Mouse (Mus musculus) kidney, adult 11 months (tissue): ENCODE data around the gene Cbx8.

Experiments
- DNase-seq: peaks from one replicate; pipeline ENCODE4 v3.0.0; 2022

Gene Cbx8

DNA sequence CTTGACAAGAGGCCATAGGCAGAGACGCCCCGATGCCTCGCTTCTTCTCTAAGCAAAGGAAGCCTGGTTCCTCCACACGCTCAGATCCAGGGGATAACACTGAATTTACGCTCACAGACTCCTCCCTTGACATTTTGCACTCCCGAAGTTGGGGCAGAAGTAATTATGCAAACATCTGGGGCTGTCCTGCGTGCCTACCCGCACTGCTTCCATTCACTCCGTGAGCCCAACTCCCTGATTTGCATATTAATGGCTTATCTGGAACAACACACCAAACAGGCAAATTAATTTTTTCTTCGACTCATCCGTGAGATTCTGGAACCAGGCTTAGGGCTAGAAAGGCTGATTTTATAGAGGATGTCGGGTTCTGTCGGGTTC lies 7.4 kb upstream of the Cbx8 start:
- no peak for DNase-seq

- DNase-seq, result no peak
Measured at GRCm38 (mm10) chr11:119047261-119048132, 6.7 kb upstream of the Cbx8 start.

GRCm38 (mm10) chr11:119046601-119047245 lies 6.0 kb upstream of the Cbx8 start:
- DNase-seq, result peak; percentile 71

- DNase-seq, result peak; percentile 75
Measured at GRCm38 (mm10) chr11:119044551-119045337, 4.0 kb upstream of the Cbx8 start.

DNA sequence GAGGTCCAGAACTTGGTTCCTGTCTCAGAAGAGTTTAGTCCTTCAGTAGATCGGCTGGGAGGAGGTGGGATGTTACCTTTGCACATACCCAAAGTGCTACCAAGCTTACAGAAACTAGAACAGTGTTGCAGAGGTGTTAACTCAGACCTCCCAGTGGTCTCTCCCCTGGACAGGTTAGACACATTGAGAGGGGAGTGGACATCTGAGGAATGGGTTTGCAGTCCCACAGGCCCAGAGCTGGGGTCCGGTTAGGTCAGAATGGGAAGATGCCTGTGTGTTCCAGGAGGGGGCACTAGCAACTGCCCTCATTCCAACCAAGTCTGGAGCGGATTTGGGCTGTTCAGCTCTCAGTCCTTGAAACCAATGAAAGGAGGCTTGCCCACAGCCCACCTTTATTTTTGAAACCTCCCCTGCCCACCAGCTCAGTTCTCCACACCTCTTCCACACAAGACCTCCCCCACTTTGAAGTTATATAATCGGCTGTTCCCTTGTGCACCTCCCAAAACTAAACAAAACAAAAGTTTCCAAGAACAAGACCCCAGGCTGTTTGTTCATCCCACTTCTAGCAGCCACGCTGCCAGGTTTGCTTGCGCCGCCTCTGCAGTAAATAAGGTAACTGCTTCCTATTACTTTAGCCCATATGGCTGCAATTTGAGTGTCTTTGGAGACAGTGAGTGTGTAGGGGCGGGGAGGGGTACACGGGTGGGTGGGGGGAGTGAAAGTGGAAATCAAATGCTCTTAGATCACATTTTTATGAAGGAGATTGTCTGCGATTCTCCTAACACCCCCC lies 3.2 kb upstream of the Cbx8 start:
- no peak for DNase-seq

DNA sequence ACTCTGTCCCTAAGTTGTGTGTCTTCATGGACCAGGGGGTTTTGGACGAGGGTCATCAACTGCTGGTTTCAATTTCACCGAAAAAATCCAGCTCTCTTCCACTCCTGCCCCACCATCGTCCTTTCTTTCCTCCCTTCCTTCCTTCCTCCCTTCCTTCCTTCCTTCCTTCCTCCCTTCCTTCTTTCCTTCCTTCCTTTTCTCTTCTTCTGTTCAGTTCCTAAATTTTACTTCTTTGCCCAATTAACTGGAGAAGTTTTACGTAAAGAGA lies 2.4 kb upstream of the Cbx8 start:
- DNase-seq, result no peak

- no peak for DNase-seq
Measured at GRCm38 (mm10) chr11:119042466-119043272, 1.9 kb upstream of the Cbx8 start.

DNA sequence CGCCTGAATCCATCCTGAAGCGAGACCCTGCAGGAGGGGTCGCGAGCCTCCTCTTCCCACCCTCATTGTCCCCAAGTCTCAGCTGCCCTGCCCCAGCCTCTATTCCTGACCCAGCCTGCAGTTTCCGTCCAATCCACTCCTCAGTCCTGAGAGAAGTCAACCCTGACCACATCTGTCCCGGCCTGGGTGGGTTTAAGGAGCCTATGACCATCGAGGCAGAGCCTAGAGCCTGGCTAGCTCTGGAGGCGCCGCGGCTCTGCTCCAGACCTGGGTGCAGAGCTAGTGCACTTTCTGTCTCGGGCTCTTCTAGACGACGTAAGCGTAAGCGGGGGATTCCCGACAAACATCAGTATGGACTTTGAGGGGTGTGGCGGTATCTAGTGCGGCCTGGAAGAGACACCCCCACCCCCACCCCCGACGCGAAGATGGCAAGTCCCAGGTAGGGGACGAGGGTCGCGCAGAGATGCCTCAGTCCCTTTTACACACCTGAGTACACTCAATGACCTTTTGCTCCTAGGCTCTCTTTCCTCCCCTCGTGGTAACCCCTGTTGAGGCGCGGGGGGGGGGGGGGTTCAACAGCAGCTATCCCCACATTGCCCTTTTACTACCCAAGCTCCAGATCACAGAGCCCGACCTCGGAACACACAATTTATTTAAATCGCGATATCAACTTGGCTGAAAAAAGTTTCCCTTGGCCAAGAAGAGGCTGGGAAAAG lies 1.1 kb upstream of the Cbx8 start:
- no peak for DNase-seq

GRCm38 (mm10) chr11:119041325-119041716 lies 552 bp upstream of the Cbx8 start:
- DNase-seq, result no peak

DNA sequence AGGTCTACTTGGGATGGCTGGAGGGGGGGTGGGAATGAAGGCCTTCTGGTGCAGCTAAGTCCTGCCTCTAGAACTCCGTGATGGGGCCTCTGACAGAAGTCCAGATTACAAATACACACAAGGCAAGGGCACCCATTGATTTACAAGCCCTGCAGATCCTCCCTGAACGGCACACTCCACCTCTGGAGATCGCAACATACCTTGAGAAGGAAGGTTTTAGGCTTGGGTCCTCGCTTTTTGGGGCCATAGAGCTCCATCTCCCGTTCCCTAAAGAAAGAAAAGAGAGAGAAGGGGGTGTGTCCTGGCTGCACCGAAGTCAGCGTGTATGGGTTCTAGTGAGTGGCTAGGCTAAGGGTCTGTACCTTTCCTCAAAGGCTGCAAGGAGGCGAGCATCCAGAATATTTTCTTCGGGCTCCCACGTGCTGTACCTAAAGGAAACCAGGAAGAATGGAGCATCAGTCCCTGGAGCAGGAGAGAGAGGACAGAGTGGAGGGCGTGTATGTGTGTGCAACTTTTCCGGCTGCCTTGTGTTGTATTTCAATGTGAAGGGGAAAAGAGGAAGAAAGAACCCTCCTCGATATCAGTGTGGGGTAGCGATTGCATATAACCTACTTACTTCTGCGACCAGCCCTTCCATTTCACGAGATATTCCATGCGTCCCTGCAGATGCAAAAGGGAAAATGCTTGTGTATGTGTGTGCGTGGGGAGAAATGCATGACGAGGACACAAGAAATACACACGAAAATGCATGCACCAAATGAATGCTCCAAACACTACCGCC lies 847 bp downstream of the Cbx8 start:
- no peak for DNase-seq

- DNase-seq, result no peak
Measured at GRCm38 (mm10) chr11:119038744-119039484, 1.9 kb downstream of the Cbx8 start.

GRCm38 (mm10) chr11:119037780-119038401 lies 2.9 kb downstream of the Cbx8 start:
- DNase-seq, result no peak

DNA sequence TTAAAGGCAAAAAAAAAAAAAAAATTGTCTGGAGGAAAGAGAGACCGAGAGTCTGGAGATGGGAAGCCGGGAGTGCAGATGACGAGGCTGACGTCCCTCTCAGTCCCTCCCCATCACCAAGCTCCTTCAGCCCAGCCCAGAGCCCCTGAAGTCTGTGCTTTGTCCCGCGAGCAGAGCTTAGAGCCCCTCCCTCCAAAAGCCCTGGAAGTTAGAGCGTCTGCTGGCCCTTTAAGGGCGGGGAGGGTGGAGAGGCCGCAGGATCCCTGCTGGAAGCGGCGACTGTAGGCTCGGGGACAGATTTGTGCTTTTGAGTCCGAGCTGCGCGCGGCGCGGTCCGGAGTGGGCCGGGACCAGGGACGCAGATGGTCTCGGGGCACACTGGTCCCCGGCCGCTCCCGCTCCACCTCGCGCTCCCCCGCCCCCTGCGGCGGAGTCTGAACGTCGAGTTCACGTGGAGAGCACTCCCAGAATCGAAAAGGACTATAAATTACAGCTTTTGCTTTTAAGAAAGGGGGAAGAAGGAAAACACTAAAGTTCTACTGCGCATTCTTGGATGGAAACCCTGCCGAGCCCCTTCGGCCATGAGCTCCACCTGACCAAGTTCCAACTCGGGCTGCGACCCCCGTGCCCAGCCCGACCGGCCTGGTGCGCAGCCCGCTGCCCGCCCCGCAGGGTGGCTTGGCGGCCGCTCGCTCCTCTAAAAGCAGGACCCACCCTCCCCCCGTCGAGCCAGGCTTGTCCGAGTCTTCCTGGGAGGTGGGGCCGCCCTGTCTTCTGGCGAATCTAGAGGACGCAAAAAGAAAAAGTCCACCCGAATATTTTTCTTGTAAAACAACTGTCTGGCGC lies 3.6 kb downstream of the Cbx8 start:
- no peak for DNase-seq

GRCm38 (mm10) chr11:119036447-119036846 lies 4.3 kb downstream of the Cbx8 start:
- no peak for DNase-seq

DNA sequence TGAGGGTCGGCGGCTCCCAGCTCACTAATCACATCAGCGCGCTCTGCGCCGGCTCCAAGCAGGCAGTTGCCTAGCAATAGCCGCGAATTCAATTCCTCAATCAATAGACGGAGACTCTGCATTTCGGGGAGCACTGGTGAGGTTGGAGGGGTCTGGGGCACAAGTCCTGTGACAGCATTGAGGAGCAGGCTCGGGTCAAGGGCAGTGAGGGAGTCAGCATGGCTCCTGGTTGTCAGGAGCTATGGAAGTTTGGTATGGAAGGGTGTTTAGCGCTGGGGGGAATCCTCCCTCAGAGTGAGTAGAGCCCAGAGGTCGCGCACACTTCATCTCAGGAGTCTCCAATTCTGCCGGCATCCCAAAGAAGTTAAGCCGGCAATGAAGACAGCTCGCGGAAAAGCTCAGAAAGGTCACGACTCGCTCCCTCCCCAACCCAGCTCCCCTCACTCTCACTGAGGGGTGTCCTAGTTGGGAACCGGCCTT lies 5.0 kb downstream of the Cbx8 start:
- no peak for DNase-seq

DNA sequence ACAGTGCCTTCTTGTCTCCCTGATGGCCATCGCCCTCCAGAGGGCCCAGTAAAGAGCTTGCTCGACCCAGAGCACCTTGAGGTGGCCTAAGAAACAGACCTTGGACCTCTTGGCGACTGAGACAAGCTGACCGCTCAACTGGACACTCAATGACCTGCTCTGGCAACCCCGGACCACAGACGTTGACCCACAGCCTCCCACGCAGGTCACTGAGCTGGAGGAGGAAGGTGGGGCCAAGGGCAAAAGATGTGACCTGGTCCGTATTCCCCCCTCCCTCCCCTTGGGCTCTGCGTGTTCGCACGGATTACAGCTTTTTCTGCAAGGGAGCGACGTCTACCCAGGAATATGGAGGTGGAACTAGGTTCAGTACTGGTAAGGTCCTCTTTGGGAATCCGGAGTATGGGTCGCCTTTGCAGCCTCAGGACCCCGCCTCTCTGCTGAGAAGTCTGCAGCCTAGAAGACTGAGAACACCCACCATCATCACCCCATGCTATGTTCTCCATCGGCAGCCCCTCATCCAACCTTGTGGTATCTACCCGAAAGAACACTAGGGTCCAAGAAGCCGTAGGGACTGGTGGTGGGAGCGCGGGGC lies 5.6 kb downstream of the Cbx8 start:
- DNase-seq, result no peak

- no peak for DNase-seq
Measured at GRCm38 (mm10) chr11:119034635-119035034, 6.1 kb downstream of the Cbx8 start.
